Mouse (Mus musculus) intestine, embryonic 14.5 days (tissue): ENCODE data around the gene Slc50a1. TPM values are rescaled to one million over a fixed set of nuclear protein-coding genes. Genes with fewer than 3 reads are reported as not detected.
A peak's percentile ranks its signal among the peaks of the same experiment; 100 is the strongest.

Experiments used
- ATAC-seq: fragments of 200-750 bp; cut with Nextera tagmentation; replicated peaks from 2 replicates; pipeline ENCODE4 v1.8.0; 2017; ENCODE audit warnings: low read depth, moderate number of reproducible peaks, moderate TSS enrichment, moderate library complexity; ENCODE audit not compliant: low FRiP score, low TSS enrichment
- DNase-seq: peaks from one replicate; pipeline ENCODE4 v3.0.0-alpha.2; 2018; ENCODE audit warnings: low spot score
- H3K27ac ChIP-seq: fragments of 300-500 bp; sonication (generic); 2 replicates; pipeline ENCODE4 v1.5.1; 2014; ENCODE audit warnings: low read depth, mild to moderate bottlenecking, control low read depth
- H3K27me3 ChIP-seq: fragments of 300-500 bp; sonication (generic); replicated peaks from 2 replicates; pipeline ENCODE4 v1.6.1; 2014; ENCODE audit warnings: low read length, control low read depth; ENCODE audit not compliant: control insufficient read depth, insufficient read depth
- H3K36me3 ChIP-seq: fragments of 300-500 bp; sonication (generic); 2 replicates; pipeline ENCODE4 v1.6.1; 2014; ENCODE audit warnings: low read length, control low read depth; ENCODE audit not compliant: control insufficient read depth, insufficient read depth
- H3K4me1 ChIP-seq: fragments of 300-500 bp; sonication (generic); replicated peaks from 2 replicates; pipeline ENCODE4 v1.6.1; 2014; ENCODE audit warnings: low read length, control low read depth, mixed read lengths; ENCODE audit not compliant: control insufficient read depth, insufficient read depth
- H3K4me2 ChIP-seq: fragments of 300-500 bp; sonication (generic); 2 replicates; pipeline ENCODE4 v1.6.1; 2014; ENCODE audit warnings: low read length
- H3K4me3 ChIP-seq: fragments of 300-500 bp; sonication (generic); 2 replicates; pipeline ENCODE4 v1.5.1; 2014; ENCODE audit warnings: low read depth, low read length, control low read depth, mixed read lengths
- H3K9ac ChIP-seq: fragments of 300-500 bp; sonication (generic); 2 replicates; pipeline ENCODE4 v1.6.1; 2014; ENCODE audit warnings: mild to moderate bottlenecking, low read length
- H3K9me3 ChIP-seq: fragments of 300-500 bp; sonication (generic); 2 replicates; pipeline ENCODE4 v1.6.1; 2016; ENCODE audit warnings: low read length, control low read depth; ENCODE audit not compliant: control insufficient read depth
- WGBS: fragments of 180-500 bp; shearing (Covaris S2); extraction: QIAGEN DNeasy Blood & Tissue Kit; methylation state at CpG from one replicate; pipeline ENCODE4 v1.1.7; 2014; 5-methylcytosine and 5-hydroxymethylcytosine counted together
- polyA plus RNA-seq: library from polyadenylated mRNA; unstranded; fragments of >200 nt; fragmentation: Nextera tagmentation; extraction: Ambion mirVana; gene quantifications from 2 replicates; pipeline ENCODE4 v1.2.1, GENCODE M21; 2014

Slc50a1 gene
- 64.7 and 66.5 TPM in 2 replicates for polyA plus RNA-seq

DNA sequence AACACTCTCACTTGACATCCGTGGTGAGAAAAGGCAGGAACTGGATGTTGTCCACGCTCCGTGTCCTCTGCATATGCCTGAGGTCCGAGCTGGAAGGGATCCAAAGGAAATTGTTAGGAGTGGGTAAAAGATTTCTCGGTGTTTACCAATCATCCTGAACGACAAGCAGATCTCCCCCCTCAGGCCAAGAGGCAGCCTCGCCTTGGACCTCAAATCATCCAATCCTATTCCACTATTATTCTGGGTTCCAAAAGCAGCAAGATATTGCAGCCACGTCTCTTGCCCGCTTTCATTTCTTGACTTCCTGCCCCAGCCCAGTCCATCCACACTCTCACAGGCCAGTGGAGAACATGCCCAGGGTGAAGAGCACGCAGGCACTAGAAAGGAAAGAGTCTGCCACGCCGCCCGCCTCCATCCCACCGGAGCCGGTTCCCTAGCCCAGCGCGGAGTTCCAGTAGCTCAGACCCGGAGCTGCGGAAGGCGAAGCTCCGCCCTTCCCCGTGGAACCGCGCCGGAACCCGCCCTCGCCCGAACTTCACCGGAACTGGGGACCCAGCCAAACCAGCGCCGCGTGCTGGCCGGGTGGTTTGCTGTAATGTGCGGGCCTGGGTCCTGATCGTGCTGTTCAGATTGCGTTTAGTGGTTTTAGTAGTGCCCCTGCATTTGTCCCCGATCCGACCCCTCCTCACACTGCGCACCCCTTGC is at the start of gene Slc50a1:
Slc50a1 (minus strand) TSS at position 520 of the 705 bp plus-strand sequence.
- H3K4me3 ChIP-seq = peak within 1 kb of the TSS; percentile 55
- peak within 1 kb of the TSS; percentile 76 for H3K27ac ChIP-seq
- peak; percentile 51; the same call in 1 of the 2 replicates for ATAC-seq
- peak within 1 kb of the TSS; percentile 83 for H3K4me2 ChIP-seq
- peak; percentile 88 for DNase-seq
- H3K36me3 ChIP-seq = peaks cover 15% of the 10 kb centered on the region
- H3K4me1 ChIP-seq = peaks cover 36% of the 10 kb centered on the region
- no peaks in the 10 kb centered on the region for H3K9me3 ChIP-seq
- H3K27me3 ChIP-seq = no peaks in the 10 kb centered on the region
- peak within 1 kb of the TSS; percentile 69 for H3K9ac ChIP-seq
- under 1% methylated on average over 39 of the region's 39 CpGs for WGBS

DNA sequence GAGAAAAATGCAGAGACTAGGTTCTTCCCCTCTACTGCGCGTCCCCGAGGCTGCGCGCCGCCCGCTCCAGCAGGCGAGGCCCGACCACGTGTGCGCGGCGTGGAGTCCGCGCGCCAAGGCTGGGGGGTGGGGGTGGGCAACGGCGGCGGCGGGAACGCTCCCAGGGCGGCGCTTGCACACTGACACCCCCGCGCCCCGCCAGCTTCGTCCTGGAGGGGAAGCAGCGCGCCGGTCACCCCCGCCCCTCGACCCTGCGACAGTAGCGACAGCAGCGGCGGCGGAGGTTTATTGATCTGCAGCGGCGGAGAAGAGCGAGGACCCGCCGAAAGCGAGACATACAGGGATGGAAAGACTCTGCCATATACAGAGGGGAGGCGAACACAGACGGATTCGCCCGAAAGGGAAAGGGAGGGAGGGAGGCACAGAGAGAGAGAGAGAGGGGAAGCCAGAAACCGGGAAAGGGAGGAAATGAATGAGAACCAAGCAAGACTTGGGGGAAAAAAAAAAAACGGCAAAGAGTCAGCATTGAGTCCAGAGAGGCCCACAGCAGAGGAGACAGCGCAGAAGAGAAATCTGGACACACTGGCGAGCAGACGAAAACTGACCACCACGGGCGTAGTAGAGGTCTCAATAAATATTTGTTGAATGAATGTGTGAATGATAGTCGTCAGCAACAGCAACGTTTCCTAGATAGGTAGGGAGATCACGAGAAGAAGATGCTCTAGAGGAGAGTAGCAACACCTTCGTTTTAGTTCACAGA is 49.4 kb upstream of the Slc50a1 start:
- Histone ChIP-seq H3K27ac (peak overlapping the region; percentile 54; the same call in 1 of the 2 replicates), H3K27me3 (peaks cover 32% of the 10 kb centered on the region), H3K36me3 (no peaks in the 10 kb centered on the region), H3K4me3 (peak overlapping the region; percentile 49), H3K4me1 (peaks cover 53% of the 10 kb centered on the region), H3K4me2 (peak overlapping the region; percentile 65), H3K9me3 (no peaks in the 10 kb centered on the region), H3K9ac (peak overlapping the region; percentile 35; the same call in 1 of the 2 replicates)
- WGBS = 2% methylated on average over 58 of the region's 58 CpGs
- DNase-seq (peak; percentile 73), ATAC-seq (no peak)

DNA sequence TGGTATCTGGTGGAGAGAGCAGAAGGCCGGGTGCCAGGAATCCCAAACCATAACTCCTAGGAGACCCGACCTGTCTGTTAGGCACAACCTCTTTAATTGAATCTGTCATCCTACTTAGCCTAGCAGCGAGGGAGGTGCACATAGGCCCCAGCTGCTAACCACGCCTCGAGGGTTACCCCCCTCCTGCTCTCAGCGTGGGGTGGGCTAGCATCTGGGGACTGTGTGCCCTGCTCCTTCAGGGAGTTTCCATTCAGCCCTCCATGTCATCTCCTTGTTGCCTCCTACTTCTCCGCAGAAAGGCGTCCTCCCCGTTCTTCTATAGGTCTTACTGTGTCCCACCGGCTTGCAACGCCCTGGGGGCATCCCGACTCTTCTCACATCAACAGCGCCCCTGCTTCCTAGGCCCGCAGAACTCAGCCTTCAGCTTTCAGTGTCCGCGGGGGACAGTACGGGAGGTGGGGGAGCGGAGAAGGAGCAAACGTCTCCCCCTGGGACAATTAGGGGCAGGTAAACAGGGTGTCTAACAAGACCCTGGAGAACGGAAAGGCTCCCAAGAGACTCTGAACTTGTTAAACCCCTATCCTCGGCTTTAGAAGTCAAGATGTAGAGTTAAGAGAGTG is 48.7 kb upstream of the Slc50a1 start:
- Histone ChIP-seq H3K36me3 (no peaks in the 10 kb centered on the region), H3K27ac (no peak overlapping the region), H3K4me2 (peak overlapping the region; percentile 65), H3K4me3 (peak overlapping the region; percentile 49), H3K9ac (peak overlapping the region; percentile 35; the same call in 1 of the 2 replicates), H3K4me1 (peaks cover 56% of the 10 kb centered on the region), H3K27me3 (peaks cover 32% of the 10 kb centered on the region), H3K9me3 (no peaks in the 10 kb centered on the region)
- 23% methylated on average over 21 of the region's 21 CpGs for WGBS
- peak; percentile 69 for DNase-seq
- ATAC-seq = no peak

DNA sequence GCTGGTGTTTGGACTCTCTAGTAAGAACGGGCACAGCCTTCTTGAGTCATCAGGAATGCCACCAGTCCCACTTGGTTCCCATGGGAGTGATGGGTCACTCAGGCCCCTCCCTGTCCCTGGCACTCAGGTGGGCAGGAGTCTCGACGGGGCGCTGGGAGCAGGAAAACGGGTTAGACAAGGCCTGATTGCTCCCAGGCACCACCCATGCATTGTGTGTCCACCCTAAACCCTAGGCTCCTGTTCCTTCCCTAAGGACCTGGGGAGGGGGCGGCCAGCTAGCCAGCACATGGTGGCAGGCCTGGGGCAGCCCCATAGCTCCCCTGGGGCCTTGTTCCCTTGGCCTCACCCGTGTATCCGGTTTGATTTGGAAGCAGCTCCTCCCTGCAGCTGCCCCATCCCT is 47.9 kb upstream of the Slc50a1 start:
- Histone ChIP-seq H3K9me3 (no peaks in the 10 kb centered on the region), H3K4me3 (no peak overlapping the region), H3K27me3 (peaks cover 32% of the 10 kb centered on the region), H3K4me1 (peaks cover 56% of the 10 kb centered on the region), H3K36me3 (no peaks in the 10 kb centered on the region), H3K4me2 (no peak overlapping the region), H3K9ac (no peak overlapping the region), H3K27ac (no peak overlapping the region)
- 69% methylated on average over 8 of the region's 8 CpGs for WGBS
- ATAC-seq = no peak
- DNase-seq = no peak

DNA sequence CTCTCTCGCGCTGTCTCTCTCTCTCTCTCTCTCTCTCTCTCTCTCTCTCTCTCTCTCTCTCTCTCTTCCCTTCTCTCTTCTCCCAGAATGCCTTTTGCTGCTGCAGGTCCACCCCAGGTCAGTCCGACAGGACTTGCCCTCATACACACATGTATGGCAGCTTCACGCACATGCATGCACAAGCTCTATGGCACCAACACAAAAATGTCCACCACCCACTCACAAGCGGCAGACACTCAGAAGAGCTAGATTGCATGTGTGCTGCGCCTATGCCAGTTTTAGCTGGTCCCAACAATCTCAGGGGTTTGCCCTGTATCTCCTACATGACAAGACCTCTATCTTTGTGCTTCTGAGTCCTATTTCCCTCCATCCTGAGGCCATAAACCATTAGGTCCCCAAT is 46.9 kb upstream of the Slc50a1 start:
- no peak overlapping the region for H3K27ac ChIP-seq
- no peak overlapping the region; the same call in 1 of the 2 replicates for H3K4me2 ChIP-seq
- no peak for ATAC-seq
- no peak overlapping the region for H3K4me3 ChIP-seq
- H3K9ac ChIP-seq = no peak overlapping the region
- no peaks in the 10 kb centered on the region for H3K36me3 ChIP-seq
- H3K27me3 ChIP-seq = peaks cover 32% of the 10 kb centered on the region
- peaks cover 56% of the 10 kb centered on the region for H3K4me1 ChIP-seq
- WGBS = 64% methylated on average over 6 of the region's 6 CpGs
- H3K9me3 ChIP-seq = no peaks in the 10 kb centered on the region
- no peak for DNase-seq

DNA sequence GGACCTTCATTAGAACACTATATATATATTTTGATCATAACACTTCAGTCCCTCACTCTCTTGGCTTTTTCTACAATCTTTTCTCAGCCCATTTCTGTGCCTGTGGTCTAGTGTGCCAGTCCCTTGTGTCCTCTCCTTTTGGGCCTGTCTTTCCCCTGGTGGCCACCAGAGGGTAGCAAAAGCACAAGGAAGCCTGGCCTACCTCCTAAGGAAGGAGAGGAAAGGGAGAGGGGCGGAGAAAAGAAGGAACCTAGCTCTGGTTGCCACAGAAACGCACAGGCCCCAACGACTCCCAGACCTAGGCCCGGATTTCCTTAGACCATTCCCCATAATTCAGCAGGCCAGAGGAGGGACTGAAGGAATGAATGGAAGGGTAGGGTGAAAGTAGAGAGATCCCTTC is 46.5 kb upstream of the Slc50a1 start:
- H3K9ac ChIP-seq = no peak overlapping the region
- peak overlapping the region; percentile 34 for H3K4me2 ChIP-seq
- H3K36me3 ChIP-seq = no peaks in the 10 kb centered on the region
- H3K27ac ChIP-seq = no peak overlapping the region
- 0% methylated on average over 4 of the region's 4 CpGs for WGBS
- peak; percentile 28; the same call in 1 of the 2 replicates for ATAC-seq
- no peak overlapping the region for H3K4me3 ChIP-seq
- peaks cover 32% of the 10 kb centered on the region for H3K27me3 ChIP-seq
- DNase-seq = peak; percentile 89
- peaks cover 54% of the 10 kb centered on the region for H3K4me1 ChIP-seq
- no peaks in the 10 kb centered on the region for H3K9me3 ChIP-seq

DNA sequence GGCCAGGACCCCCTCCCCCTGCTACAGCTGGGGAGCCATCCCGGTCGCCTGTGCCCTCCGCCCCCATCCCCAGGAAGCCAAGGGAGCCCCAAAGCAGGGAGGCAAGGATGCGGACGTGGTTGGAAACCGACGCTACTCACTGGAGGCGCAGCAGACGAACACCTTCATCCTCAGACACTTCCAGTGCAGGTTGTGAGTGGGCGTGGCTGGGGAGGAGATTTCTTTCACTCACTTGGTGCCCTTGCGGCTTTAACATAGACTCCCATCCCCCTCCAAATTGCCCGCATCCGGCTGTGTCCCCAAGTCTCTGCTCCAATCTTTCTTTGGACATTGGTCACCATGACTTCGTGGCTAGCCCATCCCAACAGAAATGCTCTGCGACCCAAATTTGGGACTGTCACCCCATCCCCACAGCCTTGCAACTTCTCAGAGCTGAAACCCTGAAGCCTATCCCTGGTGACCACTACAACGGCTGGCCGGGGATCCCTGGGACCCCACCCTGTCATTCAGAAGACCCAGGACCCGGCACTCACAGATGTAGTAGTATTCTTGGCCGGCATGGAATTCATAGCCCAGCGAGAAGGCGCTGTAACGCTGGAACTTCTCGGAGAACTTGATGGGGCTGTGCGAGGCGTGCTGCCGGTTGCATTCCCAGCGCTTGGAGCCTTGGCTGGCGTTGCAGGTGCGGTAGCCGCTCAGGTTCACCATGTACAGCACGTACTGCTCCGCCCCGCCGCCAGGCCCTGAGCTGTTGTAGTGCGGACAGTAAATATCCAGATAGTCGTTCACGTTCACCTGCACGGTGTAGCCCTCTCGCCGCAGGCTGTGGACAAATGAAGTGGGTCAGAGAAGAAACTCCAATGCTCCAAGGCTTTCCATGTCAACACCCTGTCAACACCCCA is 45.8 kb upstream of the Slc50a1 start:
- H3K4me1 ChIP-seq = peaks cover 47% of the 10 kb centered on the region
- WGBS = 18% methylated on average over 40 of the region's 40 CpGs
- ATAC-seq = no peak; the same call in 1 of the 2 replicates
- no peak overlapping the region for H3K9ac ChIP-seq
- peak overlapping the region; percentile 53 for H3K4me2 ChIP-seq
- no peaks in the 10 kb centered on the region for H3K9me3 ChIP-seq
- H3K27ac ChIP-seq = no peak overlapping the region
- H3K27me3 ChIP-seq = peaks cover 28% of the 10 kb centered on the region
- H3K36me3 ChIP-seq = no peaks in the 10 kb centered on the region
- H3K4me3 ChIP-seq = peak overlapping the region; percentile 12; the same call in 1 of the 2 replicates
- DNase-seq = no peak
